Mouse (Mus musculus): Measurements from ENCODE around the gene Acvr1b. TPM values are rescaled to one million over a fixed set of nuclear protein-coding genes. Genes with fewer than 3 reads are reported as not detected.
A peak's percentile ranks its signal among the peaks of the same experiment; 100 is the strongest.

Acvr1b gene
- total and polyA plus RNA-seq, 3 experiments = under 0.01 TPM; not detected in 2

DNA sequence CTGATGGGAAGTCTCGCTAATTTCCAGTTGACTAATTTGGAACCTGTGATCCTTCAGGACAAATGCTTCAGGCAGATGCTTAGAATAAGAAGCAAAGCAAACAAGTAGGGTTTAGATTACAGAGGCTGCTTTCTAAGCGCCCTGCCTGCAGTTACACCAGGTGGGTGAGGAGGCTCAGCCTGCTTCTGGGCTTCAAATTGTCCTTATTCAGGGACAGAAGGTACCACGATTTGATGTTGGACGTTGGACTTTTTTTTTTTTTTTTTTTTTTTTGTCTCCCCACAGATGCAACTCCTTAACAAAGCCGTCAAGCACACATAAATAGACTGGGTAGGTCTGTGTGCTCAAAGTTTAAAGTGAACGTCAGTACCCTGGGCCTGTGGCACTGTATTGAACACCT, 25.3 kb upstream of the Acvr1b start:
- ATAC-seq (ENCODE audit: extremely low read depth, insufficient number of reproducible peaks, low FRiP score, poor library complexity, severe bottlenecking) = no peak
- no peak overlapping the region for H3K4me3 ChIP-seq (ENCODE audit: low read depth, low read length)
- peaks cover 68% of the 10 kb centered on the region for H3K9me3 ChIP-seq (replicated peaks)
- H3K4me1 ChIP-seq (ENCODE audit: insufficient read depth, low read depth, low read length) = no peaks in the 10 kb centered on the region
- no peaks in the 10 kb centered on the region for H3K27me3 ChIP-seq (ENCODE audit: insufficient read depth, low read length)
- TF ChIP-seq GATA2 (IDR thresholded peaks at IDR 0.05; ENCODE audit: borderline replicate concordance, low read depth, low read length) = no peak
- peak; percentile 29; the same call in 1 of the 2 replicates for TF ChIP-seq CTCF (IDR thresholded peaks at IDR 0.05; ENCODE audit: low read depth, low read length)
- H3K36me3 ChIP-seq (replicated peaks) = no peaks in the 10 kb centered on the region
- DNase-seq (ENCODE audit: low spot score) = no peak

DNA sequence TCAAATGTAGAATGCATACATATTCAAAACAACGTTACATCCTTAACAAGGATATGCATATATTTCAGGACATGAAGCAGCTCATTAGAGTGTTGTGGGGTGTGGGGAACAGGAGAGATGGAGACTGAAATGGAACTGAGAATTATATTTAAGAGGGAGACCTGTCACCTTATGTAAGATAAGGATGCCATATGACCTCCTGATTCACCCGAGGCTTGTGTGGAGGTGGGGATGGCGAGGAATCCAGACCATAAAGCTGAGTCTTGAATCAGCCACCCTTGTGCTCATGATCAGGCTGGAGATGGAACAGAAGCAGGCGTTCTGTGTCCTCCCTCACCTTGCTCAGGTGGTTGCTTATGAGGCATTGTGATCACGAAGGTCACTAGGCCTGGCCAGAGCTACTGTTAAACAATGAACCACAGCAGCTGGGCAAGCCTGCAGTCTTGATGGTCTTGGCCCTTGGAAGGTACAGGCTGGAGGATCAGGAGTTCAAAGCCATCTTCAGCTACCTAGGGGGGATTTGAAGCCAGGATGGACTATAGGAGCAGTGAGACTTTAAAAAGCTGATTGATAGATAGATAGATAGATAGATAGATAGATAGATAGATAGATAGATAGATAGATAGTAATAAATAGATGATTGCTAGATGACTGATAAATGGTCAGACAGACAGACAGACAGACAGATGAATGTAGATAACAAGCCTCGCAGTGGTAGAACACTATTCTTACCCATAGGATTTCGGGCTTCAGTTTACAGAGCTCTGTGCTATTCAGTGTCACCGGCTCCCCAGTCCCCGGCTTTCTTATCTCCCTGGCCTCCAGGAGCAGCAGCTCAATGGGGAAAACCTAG, 22.2 kb upstream of the Acvr1b start:
- DNase-seq (ENCODE audit: low spot score) = no peak
- Histone ChIP-seq H3K27me3 (ENCODE audit: insufficient read depth, low read length) (no peaks in the 10 kb centered on the region), H3K9me3 (replicated peaks) (peaks cover 63% of the 10 kb centered on the region), H3K36me3 (replicated peaks) (no peaks in the 10 kb centered on the region), H3K4me1 (ENCODE audit: insufficient read depth, low read depth, low read length) (no peaks in the 10 kb centered on the region), H3K4me3 (ENCODE audit: low read depth, low read length) (no peak overlapping the region)
- no peak for TF ChIP-seq TAL1 (conservative IDR thresholded peaks at IDR 0.05; ENCODE audit: low read depth, low read length)
- TF ChIP-seq CTCF (IDR thresholded peaks at IDR 0.05; ENCODE audit: low read depth, low read length) = no peak
- TF ChIP-seq GATA1 (IDR thresholded peaks at IDR 0.05; ENCODE audit: borderline replicate concordance, low read length) = no peak
- TF ChIP-seq POLR2AphosphoS5 (IDR thresholded peaks at IDR 0.05; ENCODE audit: insufficient replicate concordance, low read depth, low read length) = no peak
- no peak for TF ChIP-seq GATA2 (IDR thresholded peaks at IDR 0.05; ENCODE audit: borderline replicate concordance, low read depth, low read length)
- ATAC-seq (ENCODE audit: extremely low read depth, insufficient number of reproducible peaks, low FRiP score, poor library complexity, severe bottlenecking) = no peak

DNA sequence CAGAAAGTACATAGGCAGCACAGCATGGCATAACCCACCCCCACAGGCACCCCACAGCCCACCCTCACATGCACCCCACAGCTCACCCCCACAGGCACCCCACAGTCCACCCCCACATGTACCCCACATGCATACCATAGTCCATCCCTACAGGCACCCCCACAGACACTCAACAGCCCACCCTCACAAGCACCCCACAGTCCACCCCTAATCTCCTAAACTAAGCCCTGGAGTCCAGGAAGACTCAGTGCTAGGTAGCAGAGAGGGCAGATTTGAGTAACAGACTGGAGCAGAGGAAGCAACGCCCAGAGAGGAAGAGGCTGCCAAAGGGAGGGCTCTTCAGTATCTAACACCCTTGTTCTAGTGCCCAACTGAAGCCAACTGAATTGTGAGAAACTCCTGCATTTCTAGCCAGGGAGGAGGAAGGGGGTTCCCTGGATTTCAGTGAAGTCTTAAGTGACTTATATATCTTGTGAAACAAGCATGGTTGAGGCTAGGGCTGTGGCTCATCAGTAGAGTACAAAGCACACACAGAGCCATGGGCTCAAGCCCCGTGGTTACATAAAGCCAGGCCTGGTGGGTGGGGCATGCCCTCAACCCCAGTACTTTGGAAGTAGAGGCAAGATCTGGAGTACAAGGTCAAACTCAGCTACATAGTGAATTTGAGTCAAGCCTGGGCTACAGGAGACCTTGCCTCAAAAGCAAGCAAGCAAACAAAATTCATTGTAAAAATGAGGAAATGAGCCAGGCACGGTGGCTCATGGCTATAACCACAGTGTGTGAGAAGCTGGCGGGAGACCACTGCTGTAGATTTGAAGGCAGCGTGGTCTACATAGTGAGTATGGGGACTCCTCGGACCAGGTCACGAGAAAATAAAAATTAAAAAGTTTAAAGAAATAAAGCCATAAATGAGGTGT, 18.9 kb upstream of the Acvr1b start:
- ATAC-seq (ENCODE audit: extremely low read depth, insufficient number of reproducible peaks, low FRiP score, poor library complexity, severe bottlenecking) (no peak), DNase-seq (ENCODE audit: low spot score) (no peak)
- TF ChIP-seq TAL1 (conservative IDR thresholded peaks at IDR 0.05; ENCODE audit: low read depth, low read length) (no peak), CTCF (IDR thresholded peaks at IDR 0.05; ENCODE audit: low read depth, low read length) (no peak), GATA1 (IDR thresholded peaks at IDR 0.05; ENCODE audit: borderline replicate concordance, low read length) (no peak), GATA2 (IDR thresholded peaks at IDR 0.05; ENCODE audit: borderline replicate concordance, low read depth, low read length) (no peak), POLR2AphosphoS5 (IDR thresholded peaks at IDR 0.05; ENCODE audit: insufficient replicate concordance, low read depth, low read length) (no peak)
- Histone ChIP-seq H3K9me3 (replicated peaks) (peaks cover 52% of the 10 kb centered on the region), H3K36me3 (replicated peaks) (no peaks in the 10 kb centered on the region), H3K27me3 (ENCODE audit: insufficient read depth, low read length) (no peaks in the 10 kb centered on the region), H3K4me3 (ENCODE audit: low read depth, low read length) (no peak overlapping the region), H3K4me1 (ENCODE audit: insufficient read depth, low read depth, low read length) (no peaks in the 10 kb centered on the region)

GRCm38 (mm10) chr15:101160128-101160527, 13.7 kb upstream of the Acvr1b start:
- ATAC-seq (ENCODE audit: extremely low read depth, insufficient number of reproducible peaks, low FRiP score, poor library complexity, severe bottlenecking) (no peak), DNase-seq (ENCODE audit: low spot score) (no peak)
- no peaks in the 10 kb centered on the region for H3K27me3 ChIP-seq (ENCODE audit: insufficient read depth, low read length)
- no peaks in the 10 kb centered on the region for H3K4me1 ChIP-seq (ENCODE audit: insufficient read depth, low read depth, low read length)
- TF ChIP-seq GATA2 (IDR thresholded peaks at IDR 0.05; ENCODE audit: borderline replicate concordance, low read depth, low read length) (no peak), POLR2AphosphoS5 (IDR thresholded peaks at IDR 0.05; ENCODE audit: insufficient replicate concordance, low read depth, low read length) (no peak), TAL1 (conservative IDR thresholded peaks at IDR 0.05; ENCODE audit: low read depth, low read length) (no peak), CTCF (IDR thresholded peaks at IDR 0.05; ENCODE audit: low read depth, low read length) (no peak), GATA1 (IDR thresholded peaks at IDR 0.05; ENCODE audit: borderline replicate concordance, low read length) (no peak)
- no peak overlapping the region for H3K4me3 ChIP-seq (ENCODE audit: low read depth, low read length)
- peaks cover 69% of the 10 kb centered on the region for H3K9me3 ChIP-seq (replicated peaks)
- no peaks in the 10 kb centered on the region for H3K36me3 ChIP-seq (replicated peaks)

DNA sequence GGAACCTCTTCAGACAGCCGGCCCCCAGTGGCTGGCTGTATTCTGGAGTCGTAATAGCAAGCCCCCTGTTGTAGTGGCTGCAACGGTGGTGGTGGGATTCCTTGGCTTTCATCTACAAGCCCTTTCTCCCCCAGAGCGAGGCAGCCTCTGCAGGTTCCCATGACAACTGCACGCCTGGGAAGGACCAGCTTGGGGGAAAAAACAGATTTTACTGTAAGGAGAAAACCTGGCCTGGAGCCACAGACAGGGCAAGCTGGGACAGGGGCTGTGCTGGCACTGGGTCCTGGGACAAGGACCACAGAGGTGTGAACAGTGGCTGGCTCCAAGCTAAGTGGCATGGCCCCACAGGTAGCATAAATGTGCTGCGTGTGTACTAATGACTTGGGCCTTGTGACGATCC, 13.3 kb upstream of the Acvr1b start:
- peaks cover 71% of the 10 kb centered on the region for H3K9me3 ChIP-seq (replicated peaks)
- ATAC-seq (ENCODE audit: extremely low read depth, insufficient number of reproducible peaks, low FRiP score, poor library complexity, severe bottlenecking) (no peak), DNase-seq (ENCODE audit: low spot score) (no peak)
- TF ChIP-seq GATA1 (IDR thresholded peaks at IDR 0.05; ENCODE audit: borderline replicate concordance, low read length) (no peak), CTCF (IDR thresholded peaks at IDR 0.05; ENCODE audit: low read depth, low read length) (no peak), TAL1 (conservative IDR thresholded peaks at IDR 0.05; ENCODE audit: low read depth, low read length) (no peak)
- no peaks in the 10 kb centered on the region for H3K4me1 ChIP-seq (ENCODE audit: insufficient read depth, low read depth, low read length)
- H3K27me3 ChIP-seq (ENCODE audit: insufficient read depth, low read length) = 0 out of 2 replicates have a peak, but pooled peaks cover 1% of the 10 kb centered on the region
- H3K4me3 ChIP-seq (ENCODE audit: low read depth, low read length) = no peak overlapping the region
- no peaks in the 10 kb centered on the region for H3K36me3 ChIP-seq (replicated peaks)

DNA sequence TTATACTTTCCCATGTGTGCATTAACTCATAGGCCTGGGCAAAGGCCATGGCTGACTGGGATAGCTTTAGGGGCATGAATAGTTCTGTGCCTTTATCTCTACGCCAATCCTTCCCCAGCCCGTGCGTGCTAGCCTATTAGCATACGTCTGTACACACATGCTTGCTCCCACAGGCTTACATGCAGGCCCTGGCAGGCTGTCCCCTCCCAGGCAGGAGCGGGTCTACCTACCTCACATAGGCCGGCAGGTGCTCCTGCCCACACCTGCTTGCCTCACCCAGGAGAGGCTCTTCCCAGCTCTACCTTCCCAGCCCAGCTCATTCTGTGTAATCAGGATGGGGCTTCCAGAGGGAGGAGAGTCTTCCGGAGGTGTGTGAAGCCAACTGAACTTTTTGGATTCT, 12.3 kb upstream of the Acvr1b start:
- H3K4me3 ChIP-seq (ENCODE audit: low read depth, low read length) = no peak overlapping the region
- H3K9me3 ChIP-seq (replicated peaks) = peaks cover 72% of the 10 kb centered on the region

More for the DNA sequence above, 12.3 kb upstream of the Acvr1b start:
- 0 out of 2 replicates have a peak, but pooled peaks cover 2% of the 10 kb centered on the region for H3K27me3 ChIP-seq (ENCODE audit: insufficient read depth, low read length)
- ATAC-seq (ENCODE audit: extremely low read depth, insufficient number of reproducible peaks, low FRiP score, poor library complexity, severe bottlenecking) (no peak), DNase-seq (ENCODE audit: low spot score) (no peak)
- TF ChIP-seq GATA2 (IDR thresholded peaks at IDR 0.05; ENCODE audit: borderline replicate concordance, low read depth, low read length) (no peak), TAL1 (conservative IDR thresholded peaks at IDR 0.05; ENCODE audit: low read depth, low read length) (no peak), POLR2AphosphoS5 (IDR thresholded peaks at IDR 0.05; ENCODE audit: insufficient replicate concordance, low read depth, low read length) (no peak), GATA1 (IDR thresholded peaks at IDR 0.05; ENCODE audit: borderline replicate concordance, low read length) (no peak), CTCF (IDR thresholded peaks at IDR 0.05; ENCODE audit: low read depth, low read length) (no peak)
- no peaks in the 10 kb centered on the region for H3K4me1 ChIP-seq (ENCODE audit: insufficient read depth, low read depth, low read length)
- H3K36me3 ChIP-seq (replicated peaks) = no peaks in the 10 kb centered on the region
